Mouse (Mus musculus) olfactory bulb, adult 2 months (tissue): ENCODE data around the gene Mterf4.

Experiments used
- CTCF ChIP-seq: fragments of 200-500 bp; IDR thresholded peaks from 2 replicates; pipeline ENCODE4 v1.5.1; 2012; ENCODE audit warnings: low read depth, mild to moderate bottlenecking, low read length, moderate library complexity; ENCODE audit not compliant: insufficient read depth
- POLR2A ChIP-seq: fragments of 200-500 bp; IDR thresholded peaks from 2 replicates; pipeline ENCODE4 v1.6.1; 2012; ENCODE audit warnings: mild to moderate bottlenecking, low read depth, low read length, moderate library complexity; ENCODE audit not compliant: insufficient read depth

- TF ChIP-seq POLR2A (no peak), CTCF (no peak)
Measured at GRCm38 (mm10) chr1:93326446-93326845, 20.7 kb upstream of the Mterf4 start.
